Comparison of ENCODE assay signal across 14 mouse cellular contexts in genomic region chr12:41033196-41033595, GRCm38 (mm10). TPM values are rescaled to one million over a fixed set of nuclear protein-coding genes. Genes with fewer than 3 reads are reported as not detected.
DNase-seq lines count a peak whose midpoint lies in the region; ATAC-seq lines count a peak whose summit lies in the region.
"Had no signal": no experiment of that assay in that cellular context is flagged by ENCODE, and none has a peak within 500 bp of the region (broad histone marks: within the 10 kb centered on the region; RNA-seq: fewer than 3 reads in every experiment).

No protein-coding gene starts in this region.

- peak; percentile 5 for DNase-seq in adrenal gland, postnatal 25 days
- no peak for DNase-seq in adrenal gland, adult 8-10 months
- DNase-seq in hindbrain, embryonic 11.5 days (ENCODE audit: low spot score), result no peak
- DNase-seq in brain, adult 2 months (ENCODE audit: low read depth, low spot score), result peak; percentile 94
- DNase-seq in cerebellum, postnatal 14 days, result peak; percentile 77 to 86
- DNase-seq in right cerebral cortex, adult 2 months (ENCODE audit: low spot score in 2 of 2), result no peak
- no peak for DNase-seq in frontal cortex, postnatal 25 days (ENCODE audit: low spot score in 2 of 2)
- DNase-seq: embryo, embryonic 11 days; kidney, postnatal 10 days; lung, embryonic 14.5 days; thymus, adult 2 months had no signal

- peak; percentile 71; the same call in 1 of the 2 replicates for ATAC-seq in hindbrain, embryonic 16.5 days
- ATAC-seq in hindbrain, embryonic 11.5 days (ENCODE audit: low FRiP score), result no peak

- no peaks in the 10 kb centered on the region for H3K36me3 ChIP-seq in hindbrain, embryonic 16.5 days (ENCODE audit: control insufficient read depth, insufficient read depth, low read length)
- no peaks in the 10 kb centered on the region for H3K36me3 ChIP-seq in hindbrain, embryonic 11.5 days (ENCODE audit: control insufficient read depth, insufficient read depth, low read length)
- H3K36me3 ChIP-seq: limb, embryonic 13.5 days; midbrain, embryonic 10.5 days had no signal

- 64% methylated on average over 3 of the region's 3 CpGs for WGBS in hindbrain, embryonic 16.5 days
- WGBS in hindbrain, embryonic 11.5 days, result 90% methylated on average over 3 of the region's 3 CpGs

- no peak overlapping the region for H3K4me2 ChIP-seq in hindbrain, embryonic 16.5 days (ENCODE audit: low read length)
- H3K4me2 ChIP-seq in hindbrain, embryonic 11.5 days (replicated peaks; ENCODE audit: low read depth, low read length), result no peak overlapping the region
- H3K4me2 ChIP-seq: limb, embryonic 13.5 days; lung, embryonic 14.5 days had no signal

- no peak overlapping the region for H3K4me3 ChIP-seq in hindbrain, embryonic 16.5 days (ENCODE audit: low read length)
- no peak overlapping the region for H3K4me3 ChIP-seq in hindbrain, embryonic 11.5 days (ENCODE audit: low read depth, low read length)
- H3K4me3 ChIP-seq: limb, embryonic 13.5 days; midbrain, embryonic 10.5 days had no signal

- no peaks in the 10 kb centered on the region for H3K27me3 ChIP-seq in hindbrain, embryonic 16.5 days (replicated peaks; ENCODE audit: control insufficient read depth, insufficient read depth, low read length)
- H3K27me3 ChIP-seq in hindbrain, embryonic 11.5 days (ENCODE audit: control insufficient read depth, insufficient read depth, low read length), result no peaks in the 10 kb centered on the region
- H3K27me3 ChIP-seq: limb, embryonic 13.5 days had no signal

- H3K9ac ChIP-seq in hindbrain, embryonic 16.5 days (ENCODE audit: low read depth, low read length), result no peak overlapping the region
- H3K9ac ChIP-seq in hindbrain, embryonic 11.5 days (ENCODE audit: low read depth, low read length), result no peak overlapping the region
- H3K9ac ChIP-seq: limb, embryonic 13.5 days; lung, embryonic 14.5 days had no signal

- no peak overlapping the region for H3K27ac ChIP-seq in hindbrain, embryonic 16.5 days (ENCODE audit: low read depth, low read length)
- H3K27ac ChIP-seq in hindbrain, embryonic 11.5 days (ENCODE audit: low read depth, low read length), result no peak overlapping the region
- H3K27ac ChIP-seq: limb, embryonic 13.5 days; midbrain, embryonic 10.5 days had no signal

- no peaks in the 10 kb centered on the region for H3K9me3 ChIP-seq in hindbrain, embryonic 16.5 days (ENCODE audit: control insufficient read depth, low read length)
- no peaks in the 10 kb centered on the region for H3K9me3 ChIP-seq in hindbrain, embryonic 11.5 days (ENCODE audit: control insufficient read depth, low read length)

- no peaks in the 10 kb centered on the region for H3K4me1 ChIP-seq in hindbrain, embryonic 16.5 days (ENCODE audit: control insufficient read depth, insufficient read depth, low read depth, low read length)
- no peaks in the 10 kb centered on the region for H3K4me1 ChIP-seq in hindbrain, embryonic 11.5 days (replicated peaks; ENCODE audit: control insufficient read depth, insufficient read depth, low read length)
- H3K4me1 ChIP-seq: limb, embryonic 13.5 days; midbrain, embryonic 10.5 days had no signal

RNA-seq across cellular contexts. Expression of gene Immp2l, which starts 9.3 kb away (rescaled TPM):
- 14.1 and 14.4 TPM in 2 replicates for total RNA-seq in adrenal gland, postnatal 25 days (2021)
- total RNA-seq in adrenal gland, adult 8-10 months (2022), result 10 to 100 TPM in 3 of 4 experiments, 1 to 10 TPM in 1; 5.6 to 16.6 (median 12.3) TPM
- polyA plus RNA-seq in hindbrain, embryonic 16.5 days (2015; fragmentation: Nextera tagmentation; extraction: Ambion mirVana), result 5.7 and 6.5 TPM in 2 replicates
- polyA plus RNA-seq in hindbrain, embryonic 11.5 days (2014; fragmentation: Nextera tagmentation; extraction: Ambion mirVana), result 9.3 TPM in 2 replicates

Comparison
In these comparisons a context has a peak if more than half of its experiments do, and no peak if none do; other contexts are left out.
1. DNase-seq: peak in adrenal gland, postnatal 25 days (single experiment), brain, adult 2 months (single experiment) and cerebellum, postnatal 14 days (2 of 2); none in adrenal gland, adult 8-10 months (single experiment), hindbrain, embryonic 11.5 days (single experiment), right cerebral cortex, adult 2 months (0 of 2) and frontal cortex, postnatal 25 days (0 of 2).